Comparison of ENCODE assay signal across 29 mouse cellular contexts in genomic region chr6:115244222-115244621, GRCm38 (mm10). TPM values are rescaled to one million over a fixed set of nuclear protein-coding genes. Genes with fewer than 3 reads are reported as not detected.
DNase-seq lines count a peak whose midpoint lies in the region; ATAC-seq and TF ChIP-seq lines count a peak whose summit lies in the region.
"Had no signal": no experiment of that assay in that cellular context is flagged by ENCODE, and none has a peak within 500 bp of the region (broad histone marks: within the 10 kb centered on the region; RNA-seq: fewer than 3 reads in every experiment).

No protein-coding gene starts in this region.

- 73% methylated on average over 2 of the region's 2 CpGs for WGBS in midbrain, postnatal 0 days
- 82% methylated on average over 2 of the region's 2 CpGs for WGBS in midbrain, embryonic 15.5 days
- 76% methylated on average over 2 of the region's 2 CpGs for WGBS in kidney, embryonic 16.5 days

- H3K9ac ChIP-seq in midbrain, postnatal 0 days (replicated peaks; ENCODE audit: low read length, poor library complexity, severe bottlenecking), result no peak overlapping the region
- H3K9ac ChIP-seq in midbrain, embryonic 15.5 days, result no peak overlapping the region
- no peak overlapping the region for H3K9ac ChIP-seq in kidney, embryonic 16.5 days (replicated peaks; ENCODE audit: low read length)
- H3K9ac ChIP-seq: limb, embryonic 15.5 days; midbrain, embryonic 12.5 days; neural tube, embryonic 15.5 days had no signal

- H3K4me3 ChIP-seq in midbrain, postnatal 0 days (ENCODE audit: low read depth, low read length), result no peak overlapping the region
- no peak overlapping the region for H3K4me3 ChIP-seq in midbrain, embryonic 15.5 days
- no peak overlapping the region for H3K4me3 ChIP-seq in kidney, embryonic 16.5 days (ENCODE audit: low read length)
- H3K4me3 ChIP-seq: embryonic facial prominence, embryonic 10.5 days; limb, embryonic 15.5 days; midbrain, embryonic 12.5 days; myocyte; neural tube, embryonic 15.5 days had no signal

- H3K4me2 ChIP-seq in midbrain, postnatal 0 days (ENCODE audit: low read depth, low read length, poor library complexity, severe bottlenecking), result no peak overlapping the region
- no peak overlapping the region for H3K4me2 ChIP-seq in midbrain, embryonic 15.5 days
- no peak overlapping the region for H3K4me2 ChIP-seq in kidney, embryonic 16.5 days (replicated peaks; ENCODE audit: low read depth, low read length)
- H3K4me2 ChIP-seq: limb, embryonic 15.5 days; midbrain, embryonic 12.5 days; neural tube, embryonic 15.5 days had no signal

- TF ChIP-seq CTCF in midbrain, postnatal 0 days (IDR thresholded peaks at IDR 0.05), result peak; percentile 6; the same call in 1 of the 2 replicates

- no peak for ATAC-seq in midbrain, postnatal 0 days (ENCODE audit: low FRiP score)
- no peak for ATAC-seq in midbrain, embryonic 15.5 days (replicated peaks)
- no peak for ATAC-seq in frontal cortex, adult (ENCODE audit: low TSS enrichment)
- ATAC-seq in kidney, embryonic 16.5 days (ENCODE audit: low FRiP score, low TSS enrichment), result no peak
- ATAC-seq: forebrain, embryonic 14.5 days; inflammation-experienced regulatory T-cells, adult 6 months had no signal

- peak; percentile 87 for DNase-seq in heart, adult 11 months
- no peak for DNase-seq in heart, postnatal 4 days
- DNase-seq in midbrain, postnatal 0 days (ENCODE audit: low spot score), result no peak
- peak; percentile 87 for DNase-seq in cerebellum, adult 9-10 months
- no peak for DNase-seq in urinary bladder, postnatal 14 days (ENCODE audit: low spot score)
- DNase-seq: gastrocnemius, postnatal 10 days; kidney, postnatal 10 days; lung, adult 2 months; retina, postnatal 1 day; right cerebral cortex, postnatal 4 days; thymus, postnatal 4 days had no signal

- H3K27me3 ChIP-seq in midbrain, postnatal 0 days (ENCODE audit: insufficient read depth, low read length), result no peaks in the 10 kb centered on the region
- H3K27me3 ChIP-seq in midbrain, embryonic 15.5 days (replicated peaks), result 0 out of 2 replicates have a peak, but pooled peaks cover 3% of the 10 kb centered on the region
- no peaks in the 10 kb centered on the region for H3K27me3 ChIP-seq in kidney, embryonic 16.5 days (ENCODE audit: insufficient read depth, low read length)
- H3K27me3 ChIP-seq: limb, embryonic 15.5 days; midbrain, embryonic 12.5 days; neural tube, embryonic 15.5 days had no signal

- H3K4me1 ChIP-seq in midbrain, postnatal 0 days (ENCODE audit: insufficient read depth, low read length), result no peaks in the 10 kb centered on the region
- no peaks in the 10 kb centered on the region for H3K4me1 ChIP-seq in midbrain, embryonic 15.5 days
- H3K4me1 ChIP-seq in kidney, embryonic 16.5 days (ENCODE audit: insufficient read depth, low read length), result no peaks in the 10 kb centered on the region; the same call in 1 of the 2 replicates
- H3K4me1 ChIP-seq: embryonic facial prominence, embryonic 10.5 days; limb, embryonic 15.5 days; midbrain, embryonic 12.5 days; neural tube, embryonic 15.5 days had no signal

- H3K27ac ChIP-seq in midbrain, postnatal 0 days (ENCODE audit: low read depth, low read length), result no peak overlapping the region
- no peak overlapping the region for H3K27ac ChIP-seq in midbrain, embryonic 15.5 days
- H3K27ac ChIP-seq in kidney, embryonic 16.5 days (ENCODE audit: low read length), result no peak overlapping the region
- H3K27ac ChIP-seq: embryonic facial prominence, embryonic 10.5 days; limb, embryonic 15.5 days; midbrain, embryonic 12.5 days; neural tube, embryonic 15.5 days had no signal

- H3K9me3 ChIP-seq in midbrain, postnatal 0 days (ENCODE audit: low read length), result no peaks in the 10 kb centered on the region
- H3K9me3 ChIP-seq in midbrain, embryonic 15.5 days, result no peaks in the 10 kb centered on the region
- H3K9me3 ChIP-seq in kidney, embryonic 16.5 days (ENCODE audit: low read length), result no peaks in the 10 kb centered on the region
- H3K9me3 ChIP-seq: embryonic facial prominence, embryonic 10.5 days; limb, embryonic 15.5 days; midbrain, embryonic 12.5 days; neural tube, embryonic 15.5 days had no signal

- H3K36me3 ChIP-seq in midbrain, postnatal 0 days (ENCODE audit: insufficient read depth, low read length), result peaks cover 50% of the 10 kb centered on the region
- no peaks in the 10 kb centered on the region for H3K36me3 ChIP-seq in midbrain, embryonic 15.5 days (replicated peaks)
- H3K36me3 ChIP-seq in kidney, embryonic 16.5 days (ENCODE audit: insufficient read depth, low read length), result no peaks in the 10 kb centered on the region
- H3K36me3 ChIP-seq: embryonic facial prominence, embryonic 10.5 days; limb, embryonic 15.5 days; midbrain, embryonic 12.5 days had no signal

RNA-seq across cellular contexts. Expression of gene Timp4, which starts 7.8 kb away (rescaled TPM):
- total RNA-seq in heart, postnatal 4 days (2021), result 1 to 10 TPM; 1.3 to 2.2 TPM
- total RNA-seq in midbrain, postnatal 0 days (2014; rRNA removed), result 15.1 and 29.7 TPM in 2 replicates
- 21.9 and 25.4 TPM in 2 replicates for polyA plus RNA-seq in midbrain, postnatal 0 days (2015; fragmentation: Nextera tagmentation; extraction: Ambion mirVana)
- 10.2 and 12.3 TPM in 2 replicates for polyA plus RNA-seq in midbrain, embryonic 15.5 days (2015; fragmentation: Nextera tagmentation; extraction: Ambion mirVana)
- polyA plus RNA-seq in kidney, embryonic 16.5 days (2015; fragmentation: Nextera tagmentation; extraction: Ambion mirVana), result 0.15 and 0.56 TPM in 2 replicates

RNA-seq across cellular contexts. Expression of gene Gm17482, which starts 17.1 kb away (rescaled TPM):
- not detected for total RNA-seq in heart, postnatal 4 days (2021)
- total RNA-seq in midbrain, postnatal 0 days (2014; rRNA removed), result not detected in 2 replicates
- polyA plus RNA-seq in midbrain, postnatal 0 days (2015; fragmentation: Nextera tagmentation; extraction: Ambion mirVana), result not detected in 2 replicates
- not detected in 2 replicates for polyA plus RNA-seq in midbrain, embryonic 15.5 days (2015; fragmentation: Nextera tagmentation; extraction: Ambion mirVana)
- not detected in 2 replicates for polyA plus RNA-seq in kidney, embryonic 16.5 days (2015; fragmentation: Nextera tagmentation; extraction: Ambion mirVana)
- total RNA-seq: adrenal gland, postnatal 4 days; gastrocnemius, postnatal 10 days; heart, adult 8-10 months; layer of hippocampus, postnatal 14 days; left cerebral cortex, postnatal 14 days had no signal
- polyA plus RNA-seq: C2C12; embryonic facial prominence, embryonic 10.5 days; forebrain, embryonic 14.5 days; heart, embryonic 16.5 days; hindbrain, embryonic 11.5 days; inflammation-experienced regulatory T-cells, adult 6 months; limb, embryonic 15.5 days; lung, adult 2 months; midbrain, embryonic 12.5 days; myocyte; neural tube, embryonic 15.5 days; testis, adult 2 months had no signal

Comparison
In these comparisons a context has a peak if more than half of its experiments do, and no peak if none do; other contexts are left out.
1. DNase-seq: peak in heart, adult 11 months (single experiment) and cerebellum, adult 9-10 months (single experiment); none in heart, postnatal 4 days (single experiment), midbrain, postnatal 0 days (single experiment) and urinary bladder, postnatal 14 days (single experiment).